Mouse (Mus musculus): Measurements from ENCODE around the gene Rab43.

- TF ChIP-seq CTCF (IDR thresholded peaks at IDR 0.05; ENCODE audit: low read depth) (0 out of 2 replicates have a peak, but pooled peaks have one; percentile 1), EP300 (IDR thresholded peaks at IDR 0.05; ENCODE audit: low read depth) (no peak)
Measured at GRCm38 (mm10) chr6:87742804-87743203, 69.2 kb downstream of the Rab43 start.
